Mouse (Mus musculus) spleen, postnatal 10 days (tissue): ENCODE results near the gene Efcab5.
A peak's percentile ranks its signal among the peaks of the same experiment; 100 is the strongest.

Source experiments
- DNase-seq, 2 experiments: peaks; one replicate each; pipeline ENCODE4 v3.0.0; 2021 to 2022; ENCODE audit warnings: low spot score in 2 of 2

The Efcab5 gene

DNA sequence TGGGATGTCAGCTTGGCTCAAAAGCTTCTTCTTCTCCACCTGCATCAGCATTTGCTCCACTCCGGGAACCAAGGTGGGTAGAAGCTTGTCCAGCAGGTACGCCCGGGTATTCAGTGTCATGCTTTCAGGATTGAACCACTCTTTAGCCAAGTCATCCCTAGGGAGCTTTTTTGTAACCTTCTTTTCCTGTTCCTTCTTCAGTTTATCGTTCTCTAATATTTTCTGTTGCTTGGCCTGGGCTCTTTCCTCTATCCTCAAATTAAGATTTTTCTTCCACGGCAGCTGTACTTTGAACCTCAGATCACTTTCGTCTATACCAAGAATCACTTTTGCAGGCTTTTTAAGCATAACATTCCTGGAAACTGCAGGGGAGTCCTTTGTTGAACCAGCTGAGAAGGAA lies at the start of gene Efcab5:
Gene Efcab5, minus strand, starts transcription at position 101 of the 400 bp plus-strand sequence.
- no peak for DNase-seq

- DNase-seq: no peak
Measured at GRCm38 (mm10) chr11:77235267-77235666, 46.5 kb upstream of the Efcab5 start.

- no peak for DNase-seq
Measured at GRCm38 (mm10) chr11:77231514-77231913, 42.7 kb upstream of the Efcab5 start.

DNA sequence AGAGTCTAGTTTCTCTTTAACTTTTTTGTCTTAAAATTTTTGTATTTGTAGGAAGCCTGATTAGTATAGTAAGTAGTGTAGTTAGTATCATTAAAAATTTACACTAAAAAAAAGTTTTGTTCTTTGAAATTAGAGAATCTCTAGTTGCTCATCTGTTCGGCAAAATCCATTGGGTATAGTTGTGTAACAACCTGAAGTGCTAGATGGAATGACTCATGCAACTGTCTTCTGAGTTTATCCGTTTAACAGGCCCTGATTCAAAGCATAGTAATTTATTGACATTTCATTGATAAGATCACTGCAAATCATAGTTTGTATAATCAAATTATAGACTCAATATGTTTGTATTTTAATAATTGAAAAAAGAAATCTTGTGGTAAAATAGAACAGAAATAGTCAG lies 42.0 kb upstream of the Efcab5 start:
- DNase-seq: no peak

GRCm38 (mm10) chr11:77216761-77217130 lies 28.0 kb upstream of the Efcab5 start:
- no peak for DNase-seq

- DNase-seq: peak; percentile 83 to 91
Measured at GRCm38 (mm10) chr11:77215951-77216760, 27.4 kb upstream of the Efcab5 start, which contains the start of gene Ssh2. Ssh2 (plus strand) TSS chr11:77216287.

GRCm38 (mm10) chr11:77215483-77215882 lies 26.7 kb upstream of the Efcab5 start:
- no peak for DNase-seq

DNA sequence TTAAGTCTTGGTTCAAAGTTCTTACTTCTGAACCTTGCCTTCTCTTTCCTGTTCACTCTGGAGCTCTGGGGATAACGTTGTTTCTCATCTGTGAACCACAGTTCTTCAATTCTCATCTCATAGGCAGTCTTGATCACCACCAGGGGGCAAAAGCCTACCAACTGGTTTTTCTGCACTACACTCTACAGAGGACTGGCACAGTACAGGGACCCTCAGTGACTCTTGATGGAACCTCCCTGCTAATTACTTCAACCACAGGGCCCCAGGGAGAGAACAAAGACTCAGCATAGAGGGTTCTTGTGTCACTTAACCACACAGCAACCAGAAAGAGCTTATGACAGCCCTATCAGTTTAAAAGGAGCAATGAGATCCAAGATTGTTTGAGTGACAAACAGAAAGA lies 26.0 kb upstream of the Efcab5 start:
- DNase-seq: peak; percentile 45 to 72

- DNase-seq: no peak
Measured at GRCm38 (mm10) chr11:77214142-77214692, 25.4 kb upstream of the Efcab5 start.

GRCm38 (mm10) chr11:77200703-77201102 lies 11.9 kb upstream of the Efcab5 start:
- DNase-seq: no peak

DNA sequence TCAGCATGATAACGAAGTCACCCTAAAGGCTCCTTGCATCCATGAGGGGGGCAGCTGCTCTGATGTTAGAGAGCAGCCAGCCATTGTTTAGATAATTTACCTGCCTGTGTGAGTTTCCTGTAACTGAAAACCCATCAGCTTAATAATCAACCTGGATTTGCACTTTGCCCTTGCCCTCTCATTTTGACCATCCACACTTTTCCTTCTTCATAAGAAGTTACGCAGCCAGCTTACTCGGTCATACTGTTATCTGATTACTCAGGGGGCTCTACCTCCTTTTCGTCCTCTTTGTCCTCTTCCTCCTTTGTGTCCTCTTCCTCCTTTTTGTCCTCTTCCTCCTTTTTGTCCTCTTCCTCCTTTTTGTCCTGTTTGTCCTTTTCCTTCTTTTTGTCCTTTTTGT lies 10.9 kb upstream of the Efcab5 start:
- no peak for DNase-seq

DNA sequence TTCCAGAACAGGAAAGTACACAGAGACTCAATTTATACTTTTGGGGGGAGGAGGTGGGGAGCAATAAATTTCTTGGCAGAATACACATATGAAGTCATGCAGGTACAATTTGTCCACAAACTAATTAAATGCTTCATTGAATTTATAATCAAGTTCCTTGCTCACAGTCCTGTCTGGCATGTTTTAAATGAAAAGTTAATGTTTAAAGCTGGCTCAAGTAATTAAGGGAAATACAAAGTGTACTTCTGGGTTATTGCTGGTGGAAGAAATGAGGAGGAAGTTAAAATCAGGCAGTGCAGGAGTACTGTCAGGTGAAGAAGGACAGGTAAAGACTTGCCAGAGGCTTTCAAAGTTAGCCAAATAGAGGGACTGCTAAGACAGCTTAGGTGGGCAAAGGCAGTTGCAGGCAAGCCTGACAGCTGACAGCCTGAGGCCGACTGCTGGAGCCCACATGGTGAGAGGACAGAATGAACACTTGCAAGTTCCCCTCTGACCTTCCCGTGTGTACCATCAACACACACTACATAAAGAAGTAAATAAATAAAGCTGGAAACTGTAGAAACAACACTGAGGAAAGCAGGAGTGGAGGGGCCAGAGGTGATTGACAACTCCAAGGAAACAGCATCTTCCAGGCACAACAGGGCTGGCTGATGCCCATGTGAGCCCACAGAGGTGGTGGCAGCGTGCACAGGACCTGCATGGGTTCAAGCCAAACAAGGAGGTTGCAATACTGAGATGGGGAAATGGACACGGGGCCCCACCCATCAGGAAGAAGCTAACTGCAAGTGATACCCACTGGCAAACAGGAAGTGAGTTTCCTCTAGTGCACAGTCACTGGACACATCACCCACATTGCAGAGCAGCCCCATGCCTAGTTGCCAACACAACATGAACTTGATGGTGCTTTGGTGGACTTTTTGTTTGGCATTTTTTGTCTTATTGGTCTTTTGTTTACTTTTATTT lies 7.7 kb upstream of the Efcab5 start:
- DNase-seq: peak; percentile 13 to 52

DNA sequence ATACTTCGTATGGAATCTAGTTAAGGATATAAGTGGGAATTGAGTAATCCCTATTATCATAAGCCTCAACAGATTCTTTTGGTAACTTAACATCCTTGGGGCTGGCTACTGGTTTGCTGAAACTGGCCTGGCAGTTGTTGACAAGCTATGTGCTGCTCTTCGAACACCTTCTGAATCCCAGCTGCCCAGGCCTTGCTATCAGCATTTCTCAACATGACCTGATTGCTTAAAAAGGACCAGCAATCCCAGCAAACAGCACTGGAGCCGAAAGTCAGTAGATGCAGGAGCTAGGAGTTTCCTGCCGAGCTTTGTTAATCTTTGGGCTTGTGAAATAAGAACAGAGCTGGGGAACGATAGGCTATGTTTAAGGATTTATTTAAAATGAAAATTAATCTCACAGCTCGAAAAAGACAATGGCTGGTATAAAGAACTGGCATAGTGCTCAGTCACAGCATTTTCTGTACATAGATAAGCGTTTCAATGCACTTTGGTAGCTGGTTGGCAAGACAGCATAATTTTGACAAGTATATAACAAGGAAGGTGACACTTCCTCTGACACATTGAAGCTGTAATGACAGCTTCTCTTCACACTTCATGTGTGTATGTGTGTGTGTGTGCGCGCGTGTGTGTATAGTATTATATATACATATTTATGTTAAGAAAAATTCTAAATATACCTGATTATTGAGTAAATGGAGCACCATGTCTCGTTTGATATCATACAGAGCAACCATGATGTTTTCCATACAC lies 6.8 kb upstream of the Efcab5 start:
- DNase-seq: no peak

DNA sequence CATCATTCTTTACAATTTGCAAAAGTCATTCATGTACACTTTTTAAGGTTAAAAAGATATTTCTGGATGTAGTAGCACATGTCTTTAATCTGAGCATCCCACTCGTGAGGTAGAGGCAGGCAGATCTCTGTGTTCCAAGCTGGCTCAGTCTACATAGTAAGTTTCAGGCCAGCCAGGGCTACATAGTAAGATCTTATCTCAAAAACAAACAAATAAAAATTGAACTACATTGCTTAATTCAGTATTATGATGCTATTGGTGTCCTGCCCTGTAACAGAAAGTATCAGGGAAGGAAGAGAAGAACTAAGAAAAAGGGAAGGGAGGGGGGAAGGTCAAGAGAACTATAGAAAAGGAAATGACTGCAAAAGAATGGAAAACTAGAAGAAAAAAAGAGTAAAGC lies 6.0 kb upstream of the Efcab5 start:
- DNase-seq: no peak

- no peak for DNase-seq
Measured at GRCm38 (mm10) chr11:77193941-77194553, 5.3 kb upstream of the Efcab5 start.

DNA sequence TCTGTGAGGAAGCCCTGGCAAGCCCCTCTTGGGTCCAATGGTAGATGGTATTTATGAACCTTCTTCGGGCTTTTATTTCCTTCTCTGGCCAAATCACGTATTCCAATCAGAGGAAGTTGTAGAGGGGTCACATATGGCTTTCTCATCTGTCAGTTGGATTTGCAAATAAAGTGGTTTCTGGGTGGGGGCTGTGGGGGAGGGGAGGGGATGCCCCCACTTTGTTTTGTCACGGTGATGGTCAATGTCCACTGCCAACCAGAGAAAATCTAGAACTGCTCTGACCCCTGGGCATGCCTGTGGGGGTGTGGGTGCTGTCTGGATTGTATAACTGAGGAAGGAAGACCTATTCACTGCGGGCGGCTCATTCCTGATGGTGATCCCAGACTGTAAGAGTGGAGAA lies 4.6 kb upstream of the Efcab5 start:
- no peak for DNase-seq

DNA sequence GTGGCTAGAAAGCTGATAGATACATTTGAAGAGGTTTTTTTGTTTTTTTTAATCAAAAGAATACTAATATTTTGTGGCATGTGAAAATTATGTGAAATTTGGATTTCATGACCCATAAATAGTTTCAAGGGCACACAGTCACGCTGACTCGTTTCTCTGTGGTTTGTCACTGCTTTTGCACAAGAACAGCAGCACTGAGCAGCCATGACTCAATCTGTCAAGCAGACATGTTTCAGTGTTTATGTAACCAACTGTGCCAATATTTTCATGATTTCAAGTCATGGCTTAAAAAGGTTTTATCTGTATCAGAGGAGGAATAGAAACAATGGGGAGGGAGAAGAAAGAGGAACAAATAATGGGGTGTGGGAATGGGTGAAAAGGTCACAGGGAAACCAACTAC lies 3.8 kb downstream of the Efcab5 start:
- no peak for DNase-seq

DNA sequence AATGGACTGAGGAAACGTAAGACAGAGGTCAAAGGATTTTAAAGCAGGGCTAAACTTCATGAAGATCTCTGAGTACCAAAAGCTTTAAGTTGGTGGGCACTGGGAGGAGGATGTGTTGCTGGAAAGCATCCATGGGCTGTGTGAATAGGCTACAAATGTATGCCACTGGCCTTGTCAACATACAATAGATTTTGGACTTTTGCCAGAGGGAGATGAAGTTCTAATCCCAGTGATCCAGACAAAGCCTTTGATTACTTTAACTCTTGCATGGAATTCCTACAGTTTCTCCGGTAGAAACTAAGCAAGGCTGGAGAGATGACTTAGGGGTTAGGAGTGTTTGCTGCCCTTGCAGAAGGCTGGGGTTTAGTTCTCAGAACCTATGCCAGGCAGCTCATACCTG lies 6.2 kb downstream of the Efcab5 start:
- no peak for DNase-seq

DNA sequence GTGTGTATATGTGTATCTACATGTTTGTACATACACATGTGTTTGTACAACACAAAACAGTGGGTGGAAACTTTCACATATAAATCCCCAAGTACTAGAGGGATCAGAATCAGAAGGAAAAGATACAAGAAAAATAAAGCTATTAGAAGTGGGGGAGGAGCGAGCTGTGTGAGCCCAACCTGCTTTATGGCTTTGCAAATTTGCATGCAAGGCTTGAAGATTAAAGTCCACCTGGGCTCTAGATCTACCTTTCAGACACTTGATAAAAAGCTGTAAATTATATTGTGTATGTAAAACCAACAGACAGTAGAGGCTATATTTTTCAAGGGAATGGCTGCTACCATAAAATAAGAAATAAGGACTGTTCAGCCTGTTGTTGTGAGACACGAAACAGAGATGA lies 6.7 kb downstream of the Efcab5 start:
- no peak for DNase-seq

DNA sequence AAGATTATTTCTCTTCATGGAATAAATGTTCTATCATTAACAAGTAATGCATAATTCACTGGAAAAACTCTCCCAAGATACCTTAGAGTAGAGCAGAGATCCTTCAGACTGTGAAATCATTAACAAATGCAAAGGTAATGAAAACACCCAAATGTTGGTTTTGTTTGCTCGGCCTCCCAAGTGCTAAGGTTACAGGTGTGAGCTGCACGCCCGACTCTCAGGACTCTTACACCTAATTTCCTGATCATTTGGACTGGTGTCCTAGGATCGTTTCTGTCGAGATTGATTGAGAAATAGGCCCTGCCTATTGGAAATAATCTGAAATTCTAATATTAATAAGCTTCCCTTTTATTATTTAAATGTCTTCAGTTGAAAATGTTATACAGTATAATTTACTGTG lies 7.2 kb downstream of the Efcab5 start:
- DNase-seq: no peak

DNA sequence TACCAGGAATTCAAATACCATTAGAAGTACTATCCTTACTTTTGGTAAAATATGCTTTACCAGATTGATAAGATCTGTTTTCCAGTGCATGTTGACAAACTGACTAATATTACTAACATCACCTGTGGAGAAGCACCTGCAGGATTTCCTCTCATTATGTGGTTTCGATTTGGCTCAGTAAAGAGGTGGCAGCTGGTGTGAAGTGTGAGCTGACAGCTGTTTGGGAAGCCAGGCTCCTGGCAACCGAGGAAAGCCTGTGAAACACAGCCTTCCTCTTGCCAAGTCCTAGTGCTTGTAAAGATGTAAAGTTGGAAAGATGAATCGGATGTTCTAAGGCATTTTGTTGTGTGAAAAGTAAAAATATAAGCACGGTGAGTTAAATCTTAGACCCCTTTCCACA lies 7.9 kb downstream of the Efcab5 start:
- no peak for DNase-seq
